Mouse (Mus musculus): ENCODE measurements at regions not wholly inside any gene's neighbourhood (a gene's known extent, or its start where the extent isn't known, plus 50 kb on each side); places are given as distances from the start of the nearest gene placed in this dataset.
A peak's percentile ranks its signal among the peaks of the same experiment; 100 is the strongest.

GRCm38 (mm10) chr2:173393324-173393592 is 116.9 kb upstream of the Pmepa1 start:
- in situ Hi-C loops (cut with MboI; ENCODE audit: low pct_unique_long_range_greater_than_20kb), result no loop called here
- DNase-seq (ENCODE audit: low read depth, low spot score) (no peak), ATAC-seq (no peak)
- no peaks in the 10 kb centered on the region for H3K27me3 ChIP-seq
- ChIA-PET CTCF (interaction anchor here (2.0 kb wide), 1 partner anchor 37 kb away, joined by 4 read pairs; no protein-coding TSS in a partner anchor), POLR2A (no interaction called here)
- TF ChIP-seq CTCF (IDR thresholded peaks at IDR 0.05), result no peak

- ATAC-seq (no peak), DNase-seq (ENCODE audit: low read depth, low spot score) (no peak)
- no peaks in the 10 kb centered on the region for H3K27me3 ChIP-seq
- in situ Hi-C loops (cut with MboI; ENCODE audit: low pct_unique_long_range_greater_than_20kb), result no loop called here
- POLR2A ChIA-PET, result interaction anchor here (0.7 kb wide), 1 partner anchor 45 kb away, joined by 3 read pairs; no protein-coding TSS in a partner anchor
- CTCF ChIA-PET, result no interaction called here
- TF ChIP-seq CTCF (IDR thresholded peaks at IDR 0.05), result no peak
Observed at GRCm38 (mm10) chr2:173395526-173395925, 119.2 kb upstream of the Pmepa1 start.

DNA sequence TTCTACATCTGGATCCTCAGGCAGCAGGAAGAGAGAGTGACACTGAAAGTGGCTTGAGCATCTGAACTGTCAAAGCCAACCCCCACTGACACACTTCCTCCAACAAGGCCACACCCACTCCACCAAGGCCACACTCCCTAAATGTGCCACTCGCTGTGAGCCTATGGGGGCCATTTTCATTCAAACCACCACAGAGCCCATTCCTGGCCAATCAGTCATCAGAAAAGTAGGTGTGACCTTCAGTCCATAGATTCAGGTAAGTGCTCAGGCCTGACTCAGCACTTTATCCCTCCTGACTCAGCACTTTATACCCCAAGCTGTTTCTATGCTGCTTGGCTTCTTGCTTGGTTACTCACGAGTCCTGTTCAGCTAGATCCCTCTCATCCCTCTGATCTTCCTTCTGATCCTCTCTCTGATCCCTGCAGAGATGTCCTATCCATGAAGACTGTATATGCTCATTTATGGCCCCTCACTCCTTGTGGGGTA is 121.6 kb upstream of the Pmepa1 start:
- no peak for TF ChIP-seq CTCF (IDR thresholded peaks at IDR 0.05)
- no peaks in the 10 kb centered on the region for H3K27me3 ChIP-seq
- POLR2A ChIA-PET, result no interaction called here
- CTCF ChIA-PET, result no interaction called here
- no peak for ATAC-seq
- DNase-seq (ENCODE audit: low read depth, low spot score), result no peak
- in situ Hi-C loops (cut with MboI; ENCODE audit: low pct_unique_long_range_greater_than_20kb), result no loop called here

DNA sequence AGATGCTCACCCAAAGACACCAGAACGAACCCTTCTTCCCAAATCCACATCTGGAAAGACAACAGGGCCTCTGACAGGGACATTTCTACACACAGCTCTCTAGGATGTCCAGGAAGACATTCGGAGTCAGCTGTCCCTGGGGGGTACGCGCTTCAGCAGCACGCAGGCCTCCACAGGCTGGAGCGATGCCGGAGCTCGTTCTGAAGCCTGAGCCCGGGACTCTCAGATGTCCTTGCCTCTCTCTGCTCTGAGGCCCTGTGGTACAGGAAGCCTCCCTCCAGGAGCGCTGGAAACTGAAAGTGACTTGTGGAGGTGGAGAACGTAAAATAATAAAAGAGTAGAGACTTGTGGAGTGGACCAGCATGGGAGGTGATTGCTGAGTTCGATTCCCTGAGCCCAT is 116.8 kb upstream of the 1700021F07Rik start:
- POLR2A ChIA-PET, result interaction anchor here (0.6 kb wide), 1 partner anchor 160 kb away, joined by 3 read pairs; no protein-coding TSS in a partner anchor
- CTCF ChIA-PET, result interaction anchor here (1.0 to 1.3 kb wide), 2 partner anchors 11 to 172 kb away, joined by 3 to 5 read pairs; no protein-coding TSS in a partner anchor
- ATAC-seq (no peak), DNase-seq (ENCODE audit: low read depth, low spot score) (no peak)
- H3K27me3 ChIP-seq, result no peaks in the 10 kb centered on the region
- in situ Hi-C loops (cut with MboI; ENCODE audit: low pct_unique_long_range_greater_than_20kb), result no loop called here
- TF ChIP-seq CTCF (IDR thresholded peaks at IDR 0.05), result no peak

DNA sequence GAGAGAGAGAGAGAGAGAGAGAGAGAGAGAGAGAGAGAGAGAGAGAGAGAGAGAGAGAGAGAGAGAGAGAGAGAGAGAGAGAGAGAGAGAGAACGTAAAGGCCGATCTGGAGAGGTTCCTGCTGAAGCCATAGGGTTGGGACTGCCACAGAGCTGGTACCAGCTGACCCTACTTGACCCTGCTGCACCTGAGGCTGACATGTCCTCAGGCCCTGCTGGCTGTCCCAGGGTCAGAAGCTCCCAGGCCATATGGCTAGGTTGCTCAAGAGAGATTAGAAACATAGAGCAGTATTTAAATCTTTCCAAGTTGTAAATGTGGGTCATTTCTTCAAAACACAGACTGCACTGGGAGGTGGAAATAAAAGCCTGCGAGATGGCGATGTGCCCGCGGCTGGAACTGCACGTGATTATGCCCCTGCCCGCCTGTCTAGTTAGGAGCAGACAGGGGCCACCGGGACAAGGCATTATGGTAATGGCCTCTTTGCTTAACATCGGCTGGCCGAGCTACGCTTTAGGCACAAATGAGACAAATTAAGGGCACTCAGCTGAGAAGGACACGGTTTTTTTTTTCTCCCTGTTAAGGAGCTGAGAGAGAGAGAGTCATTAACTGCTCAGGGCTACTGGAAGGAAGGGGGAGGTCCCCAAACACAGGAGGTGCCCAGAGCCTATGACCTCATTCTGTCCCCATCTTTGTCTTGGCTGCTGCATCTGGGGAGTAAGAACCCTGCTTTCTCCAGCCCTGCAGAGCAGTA is 115.9 kb upstream of the 1700021F07Rik start:
- in situ Hi-C loops (cut with MboI; ENCODE audit: low pct_unique_long_range_greater_than_20kb), result no loop called here
- CTCF ChIA-PET, result interaction anchor here (1.0 to 1.4 kb wide), 3 partner anchors 130 to 187 kb away, joined by 3 to 5 read pairs (median 4); partner anchors contain the start of genes Pmepa1 and Zbp1
- ATAC-seq (peak; percentile 68), DNase-seq (ENCODE audit: low read depth, low spot score) (peak; percentile 55)
- POLR2A ChIA-PET, result no interaction called here
- no peaks in the 10 kb centered on the region for H3K27me3 ChIP-seq
- no peak for TF ChIP-seq CTCF (IDR thresholded peaks at IDR 0.05)

DNA sequence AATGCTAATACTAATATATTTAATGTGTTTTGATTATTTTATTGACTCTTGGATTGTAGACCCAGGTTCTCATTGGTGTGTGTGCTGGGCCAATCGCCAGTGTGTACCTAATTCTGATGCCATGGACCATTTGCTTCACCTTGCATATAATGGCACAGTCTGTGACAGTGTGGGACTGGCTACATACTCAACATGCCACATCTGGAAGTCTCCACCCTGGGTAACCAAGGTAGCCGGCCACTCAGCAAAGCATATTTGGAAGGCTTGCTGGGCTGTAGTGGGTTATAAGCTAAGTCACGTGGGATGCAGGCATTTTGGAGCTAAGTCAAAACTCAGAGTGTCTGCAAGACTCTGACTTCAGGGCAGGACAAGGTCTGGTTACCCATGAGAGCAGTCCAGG is 115.3 kb upstream of the 1700021F07Rik start:
- TF ChIP-seq CTCF (IDR thresholded peaks at IDR 0.05), result no peak
- in situ Hi-C loops (cut with MboI; ENCODE audit: low pct_unique_long_range_greater_than_20kb), result no loop called here
- ChIA-PET POLR2A (no interaction called here), CTCF (interaction anchor here (1.0 to 1.4 kb wide), 2 partner anchors 131 to 188 kb away, joined by 3 to 4 read pairs; partner anchors contain the start of genes Pmepa1 and Zbp1)
- DNase-seq (ENCODE audit: low read depth, low spot score) (peak; percentile 28), ATAC-seq (peak; percentile 91)
- H3K27me3 ChIP-seq, result no peaks in the 10 kb centered on the region

- no peak for ATAC-seq
- TF ChIP-seq CTCF (IDR thresholded peaks at IDR 0.05), result no peak
- DNase-seq (ENCODE audit: low read depth, low spot score), result no peak
- H3K27me3 ChIP-seq, result no peaks in the 10 kb centered on the region
- ChIA-PET POLR2A (no interaction called here), CTCF (no interaction called here)
- in situ Hi-C loops (cut with MboI; ENCODE audit: low pct_unique_long_range_greater_than_20kb), result no loop called here
Observed at GRCm38 (mm10) chr2:173408681-173409081, 113.7 kb upstream of the 1700021F07Rik start.

DNA sequence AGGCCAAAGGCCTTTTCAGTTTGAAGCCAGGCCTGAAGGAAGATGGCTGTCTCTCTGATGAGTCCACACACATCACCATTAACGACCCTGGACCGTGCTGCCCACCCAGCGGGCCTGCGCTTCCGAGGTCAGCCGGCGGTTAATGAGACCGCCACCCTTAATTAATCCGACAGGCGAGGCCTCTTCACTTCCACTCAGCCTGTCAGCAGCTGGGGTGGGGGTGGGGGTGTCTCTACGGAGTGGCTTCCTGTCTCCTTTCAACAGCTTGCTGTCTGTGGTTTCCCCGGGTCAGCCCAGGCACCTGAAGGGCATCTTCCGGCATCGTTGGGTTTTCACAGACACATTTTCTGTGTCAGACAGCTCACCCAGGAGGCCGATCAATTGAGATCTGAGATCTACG is 113.0 kb upstream of the 1700021F07Rik start:
- TF ChIP-seq CTCF (IDR thresholded peaks at IDR 0.05), result no peak
- no peak for DNase-seq (ENCODE audit: low read depth, low spot score)
- POLR2A ChIA-PET, result no interaction called here
- CTCF ChIA-PET, result no interaction called here
- no peaks in the 10 kb centered on the region for H3K27me3 ChIP-seq
- no peak for ATAC-seq
- in situ Hi-C loops (cut with MboI; ENCODE audit: low pct_unique_long_range_greater_than_20kb), result no loop called here

GRCm38 (mm10) chr2:173413906-173414656 is 108.3 kb upstream of the 1700021F07Rik start:
- H3K27me3 ChIP-seq, result no peaks in the 10 kb centered on the region
- ATAC-seq (peak; percentile 94), DNase-seq (ENCODE audit: low read depth, low spot score) (peak; percentile 83)
- CTCF ChIA-PET, result interaction anchor here (1.5 to 2.5 kb wide), 3 partner anchors 184 to 195 kb away, joined by 3 to 7 read pairs (median 4); partner anchors contain the start of gene Zbp1
- no peak for TF ChIP-seq CTCF (IDR thresholded peaks at IDR 0.05)
- in situ Hi-C loops (cut with MboI; ENCODE audit: low pct_unique_long_range_greater_than_20kb), result loop anchor here (5.0 to 10.0 kb wide), 2 partner anchors 137 to 189 kb away; partner anchors contain the start of gene Pmepa1
- POLR2A ChIA-PET, result no interaction called here

DNA sequence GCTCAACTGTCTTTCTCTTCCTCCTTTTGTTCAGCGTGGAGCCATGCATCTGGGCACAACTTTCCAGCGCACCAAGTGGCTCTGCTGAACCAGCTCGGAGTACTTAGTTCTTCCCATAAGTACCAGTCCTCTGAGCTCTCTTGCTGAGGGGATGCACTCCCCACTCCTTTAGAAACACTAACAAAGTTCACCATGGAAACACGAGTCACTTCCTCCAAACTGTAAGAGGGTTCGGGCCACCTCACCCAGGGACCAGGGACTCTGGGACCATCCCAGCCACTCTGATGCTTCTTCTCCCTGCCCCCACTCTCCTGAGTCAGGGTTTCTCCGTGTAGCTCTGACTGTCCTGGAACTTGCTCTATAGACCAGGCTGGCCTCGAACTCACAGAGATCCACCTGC is 107.0 kb upstream of the 1700021F07Rik start:
- no peak for ATAC-seq
- ChIA-PET POLR2A (no interaction called here), CTCF (interaction anchor here (0.9 to 2.5 kb wide), 2 partner anchors 37 to 186 kb away, joined by 3 to 7 read pairs; no protein-coding TSS in a partner anchor)
- in situ Hi-C loops (cut with MboI; ENCODE audit: low pct_unique_long_range_greater_than_20kb), result loop anchor here (10.0 kb wide), 1 partner anchor 191 kb away; no protein-coding TSS in a partner anchor
- H3K27me3 ChIP-seq, result no peaks in the 10 kb centered on the region
- no peak for TF ChIP-seq CTCF (IDR thresholded peaks at IDR 0.05)
- no peak for DNase-seq (ENCODE audit: low read depth, low spot score)

- ChIA-PET CTCF (interaction anchor here (0.6 to 1.2 kb wide), 4 partner anchors 10 to 198 kb away, joined by 3 read pairs; partner anchors contain the start of gene Zbp1), POLR2A (no interaction called here)
- in situ Hi-C loops (cut with MboI; ENCODE audit: low pct_unique_long_range_greater_than_20kb), result loop anchor here (10.0 kb wide), 1 partner anchor 192 kb away; no protein-coding TSS in a partner anchor
Observed at GRCm38 (mm10) chr2:173416921-173417320, 105.5 kb upstream of the 1700021F07Rik start.

More at GRCm38 (mm10) chr2:173416921-173417320, 105.5 kb upstream of the 1700021F07Rik start:
- TF ChIP-seq CTCF (IDR thresholded peaks at IDR 0.05), result no peak
- ATAC-seq (no peak), DNase-seq (ENCODE audit: low read depth, low spot score) (no peak)
- no peaks in the 10 kb centered on the region for H3K27me3 ChIP-seq

All from Patski (cell line).